Mouse (Mus musculus): ENCODE measurements around the gene Bud31. TPM values are rescaled to one million over a fixed set of nuclear protein-coding genes. Genes with fewer than 3 reads are reported as not detected.
"Not testable (repeated sequence)": the region's sequence is repeated elsewhere in the genome, so short reads cannot be mapped to it uniquely, and the experiment has no call there.

Gene Bud31
- total RNA-seq, 4 experiments from 2014 or later: 67.8 to 76.8 (median 73.0) TPM

GRCm38 (mm10) chr5:145126580-145126979, 13.6 kb upstream of the Bud31 start:
- no peak for DNase-seq (ENCODE audit: low spot score in 2 of 2)

- no peak for DNase-seq (ENCODE audit: low spot score in 2 of 2)
These were observed 11.0 kb upstream of the Bud31 start for GRCm38 (mm10) chr5:145129124-145129523.

- not testable (repeated sequence) for DNase-seq (ENCODE audit: low spot score in 2 of 2)
These were observed 10.4 kb upstream of the Bud31 start for GRCm38 (mm10) chr5:145129773-145130172.

- DNase-seq (ENCODE audit: low spot score in 2 of 2): peak; percentile 60 to 75
These were observed 10.0 kb upstream of the Bud31 start for GRCm38 (mm10) chr5:145130191-145130590.

- no peak for DNase-seq (ENCODE audit: low spot score in 2 of 2)
These were observed 9.2 kb upstream of the Bud31 start for GRCm38 (mm10) chr5:145130995-145131394.

GRCm38 (mm10) chr5:145133275-145133674, 6.9 kb upstream of the Bud31 start:
- not testable (repeated sequence) for DNase-seq (ENCODE audit: low spot score in 2 of 2)

DNA sequence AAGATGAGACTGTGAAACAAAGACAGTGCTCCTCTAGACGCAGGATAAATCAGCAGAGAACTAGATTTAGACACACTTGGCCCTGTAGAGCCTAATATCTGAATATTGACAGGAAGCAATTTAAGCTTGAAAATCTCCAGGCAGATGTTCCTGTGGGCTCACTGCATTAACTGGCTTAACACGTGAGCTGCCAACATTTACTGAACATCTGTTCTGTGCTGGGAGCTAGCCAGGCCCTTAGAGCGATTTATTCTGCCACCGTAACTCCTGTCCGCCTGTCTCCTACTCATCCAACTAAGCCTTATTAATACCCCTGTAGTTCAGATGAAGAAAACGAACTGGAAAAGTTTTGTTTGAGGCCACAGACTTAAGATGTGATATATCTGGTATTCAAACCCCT, 1.3 kb upstream of the Bud31 start:
- no peak for DNase-seq (ENCODE audit: low spot score in 2 of 2)

DNA sequence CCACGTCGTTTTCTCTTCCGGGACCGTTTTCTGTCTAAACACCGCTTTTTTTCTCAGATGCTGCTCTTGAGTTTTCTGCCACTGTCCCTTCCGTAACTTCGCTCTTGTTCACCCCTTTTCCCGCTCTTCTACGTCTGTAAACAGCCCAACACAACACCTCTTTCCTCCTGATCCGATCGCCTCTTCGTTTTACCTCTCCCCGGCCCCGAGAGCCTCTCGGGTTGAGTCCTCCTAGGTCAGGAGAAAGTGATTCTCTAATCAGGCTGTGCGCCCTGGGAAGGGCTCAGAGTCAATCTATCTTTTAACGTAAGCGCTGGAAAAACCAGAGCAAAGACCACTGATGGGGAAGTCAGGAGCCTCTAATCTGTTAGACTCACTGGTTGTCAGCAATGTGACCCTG, 449 bp downstream of the Bud31 start:
- DNase-seq (ENCODE audit: low spot score in 2 of 2): no peak

DNA sequence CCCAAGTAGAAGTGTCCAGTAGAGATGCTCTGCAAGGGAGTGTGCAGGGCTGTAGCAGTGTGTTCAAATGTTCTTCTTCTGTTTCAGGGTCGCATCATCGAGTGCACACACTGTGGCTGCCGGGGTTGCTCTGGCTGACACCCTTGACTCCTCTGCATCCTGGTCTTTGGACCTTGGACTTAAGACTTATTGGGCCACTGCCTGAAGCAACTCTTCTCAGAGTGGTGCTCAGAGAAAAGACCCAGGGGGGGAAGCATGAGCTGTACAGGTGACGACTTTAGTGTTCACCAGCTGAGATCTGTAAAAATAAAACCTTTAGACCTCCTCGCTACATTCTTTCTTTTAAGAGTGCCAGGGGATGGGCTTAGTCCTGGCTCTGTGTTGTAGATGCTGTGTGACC, 7.6 kb downstream of the Bud31 start:
- no peak for DNase-seq (ENCODE audit: low spot score in 2 of 2)

DNA sequence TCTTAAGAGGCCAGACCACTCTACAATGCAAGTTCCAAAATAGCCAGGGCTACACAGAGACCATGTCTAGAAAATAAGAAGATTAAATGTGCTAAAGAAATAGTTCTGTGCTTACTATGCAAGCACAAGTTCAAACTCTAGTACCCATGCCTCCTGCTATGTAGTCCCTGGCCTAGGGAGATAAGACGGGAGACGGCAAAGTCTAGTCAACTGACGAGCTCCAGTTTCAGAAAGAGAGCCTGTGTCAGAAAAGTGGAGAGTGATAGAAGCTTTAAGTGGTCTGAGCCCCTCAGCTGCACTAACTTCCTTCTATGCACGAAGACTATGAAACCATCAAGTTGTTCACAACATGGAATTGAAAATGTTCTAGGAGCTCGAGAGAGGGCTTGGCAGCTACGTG, 9.1 kb downstream of the Bud31 start:
- no peak for DNase-seq (ENCODE audit: low spot score in 2 of 2)

DNA sequence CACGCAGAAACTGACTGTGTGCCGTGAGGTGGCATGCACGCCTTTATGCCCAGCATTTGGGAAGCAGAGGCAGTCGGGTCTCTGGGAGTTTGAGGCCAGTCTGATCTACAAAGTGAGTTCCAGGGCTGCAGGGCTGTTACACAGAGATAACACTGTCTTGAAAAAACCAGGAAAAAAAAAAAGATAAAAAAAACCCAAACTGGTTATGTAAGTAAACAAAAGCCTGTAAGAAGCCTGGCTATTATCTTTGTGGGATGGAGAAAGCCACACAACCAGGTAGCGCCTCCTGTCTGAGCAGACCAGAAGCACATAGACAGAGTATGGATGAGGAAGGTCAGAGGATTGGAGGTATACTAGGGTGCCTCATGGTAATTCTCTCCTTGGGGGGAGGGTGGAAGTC, 12.5 kb downstream of the Bud31 start:
- DNase-seq (ENCODE audit: low spot score in 2 of 2): no peak

- DNase-seq (ENCODE audit: low spot score in 2 of 2): no peak
These were observed 21.2 kb downstream of the Bud31 start for GRCm38 (mm10) chr5:145161361-145161760.

DNA sequence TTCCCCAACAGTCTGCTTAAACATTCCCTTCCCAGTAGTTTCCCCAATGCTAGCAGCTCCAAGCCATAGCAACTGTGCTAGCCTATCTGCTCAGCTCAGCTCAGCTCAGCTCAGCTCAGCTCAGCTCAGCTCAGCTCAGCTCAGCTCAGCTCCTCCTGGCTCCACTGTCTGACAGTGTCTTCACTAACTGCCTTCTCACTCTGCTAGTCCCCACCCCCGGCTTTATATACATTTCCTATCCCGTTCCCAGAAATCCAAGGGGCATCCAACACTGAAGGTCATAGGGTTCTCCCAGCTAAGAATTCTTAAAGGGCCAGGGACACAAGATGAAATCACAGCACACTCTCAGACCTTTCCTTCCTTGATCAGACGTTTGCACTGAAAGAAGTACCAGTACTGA, 24.5 kb downstream of the Bud31 start:
- DNase-seq (ENCODE audit: low spot score in 2 of 2): no peak

DNA sequence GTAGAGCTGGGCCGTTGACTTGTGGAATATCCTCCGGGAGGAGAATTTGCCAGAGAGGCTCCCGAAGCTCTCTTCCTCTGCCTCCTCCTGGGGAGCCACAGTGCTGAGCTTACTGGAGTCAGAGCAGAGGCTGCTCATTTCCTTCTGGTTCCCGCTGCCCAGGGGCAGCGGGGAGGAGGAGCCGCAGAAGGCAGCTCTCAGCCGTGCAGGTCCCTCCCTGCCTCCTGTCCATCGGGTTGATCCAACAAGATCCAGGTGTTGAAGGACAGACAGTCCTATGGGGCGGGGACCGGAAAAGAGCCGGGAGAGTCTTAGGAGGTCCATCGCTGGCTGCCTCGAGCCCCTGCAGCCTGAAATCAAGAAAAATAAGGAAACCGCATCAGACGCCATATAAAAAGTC, 25.0 kb downstream of the Bud31 start:
- no peak for DNase-seq (ENCODE audit: low spot score in 2 of 2)

DNA sequence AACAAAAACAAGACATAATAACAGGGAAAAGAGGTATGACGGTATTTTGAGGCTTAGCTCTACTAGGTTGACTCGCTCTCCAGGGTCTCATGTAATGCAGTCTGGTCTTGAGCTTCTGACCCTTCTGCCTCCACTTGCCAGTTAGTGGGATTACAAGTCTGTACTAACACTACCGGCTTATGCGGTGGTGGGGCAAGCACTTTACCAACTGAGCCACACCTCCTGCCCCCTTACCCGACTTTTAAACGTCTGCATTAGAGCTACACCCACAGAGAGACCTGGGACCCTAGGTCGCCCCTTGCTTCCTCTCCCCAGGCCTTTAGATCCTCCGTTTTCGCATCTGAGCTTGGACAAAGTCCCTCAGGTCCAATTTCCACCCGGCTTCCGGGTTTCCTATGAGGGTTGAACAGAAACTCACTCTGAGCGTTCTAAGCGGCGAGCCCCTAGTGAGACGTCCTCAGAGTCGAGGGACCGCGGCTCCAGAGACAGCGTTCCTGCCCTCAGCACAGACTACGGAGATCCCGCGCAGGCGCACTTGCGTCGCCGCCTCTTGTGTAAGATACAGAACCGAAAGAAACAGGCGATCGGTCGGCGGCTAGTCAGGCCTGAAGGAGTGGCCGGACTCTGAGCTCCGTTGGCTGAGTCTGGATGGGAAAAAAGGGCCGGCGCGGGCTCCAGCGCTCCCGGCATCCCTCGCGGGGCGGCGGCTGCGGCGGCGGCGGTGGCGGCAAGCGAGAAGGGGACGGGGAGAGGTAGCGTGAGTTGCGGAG, 26.6 kb downstream of the Bud31 start, which contains the start of the genes Ptcd1 and Cpsf4:
Gene Ptcd1 (minus strand): TSS at position 573 of the 770 bp plus-strand sequence.
Gene Cpsf4 (plus strand): TSS at position 678 of the 770 bp plus-strand sequence.
- DNase-seq (ENCODE audit: low spot score in 2 of 2): peak; percentile 97 to 99

- DNase-seq (ENCODE audit: low spot score in 2 of 2): peak in 1 of 2 experiments; percentile 28
These were observed 27.1 kb downstream of the Bud31 start for GRCm38 (mm10) chr5:145167306-145167661.

DNA sequence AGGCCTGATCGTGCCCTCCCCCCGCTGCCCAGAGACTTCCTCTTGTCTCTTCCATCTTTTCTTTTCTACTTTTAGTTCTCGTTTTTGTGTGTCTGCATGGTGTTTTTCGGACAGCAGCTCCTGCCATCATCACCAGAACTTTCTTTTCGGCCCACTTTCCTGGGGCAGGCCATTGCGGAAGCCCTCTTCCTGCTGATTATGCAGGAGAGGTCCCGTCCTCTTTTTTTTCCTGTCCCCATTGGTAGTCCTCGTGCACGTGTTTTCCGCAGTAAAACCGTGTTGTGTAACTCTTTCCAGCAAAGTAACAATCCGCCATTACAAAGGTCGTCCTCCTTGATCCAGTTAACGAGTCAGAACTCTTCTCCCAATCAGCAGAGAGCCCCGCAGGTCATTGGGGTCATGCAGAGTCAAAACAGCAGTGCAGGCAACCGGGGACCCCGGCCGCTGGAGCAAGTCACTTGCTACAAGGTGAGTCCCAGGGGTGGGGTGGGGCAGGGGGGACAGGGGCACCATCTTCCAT, 38.4 kb downstream of the Bud31 start:
- DNase-seq (ENCODE audit: low spot score in 2 of 2): no peak

- DNase-seq (ENCODE audit: low spot score in 2 of 2): no peak
These were observed 45.1 kb downstream of the Bud31 start for GRCm38 (mm10) chr5:145185244-145185643.

DNA sequence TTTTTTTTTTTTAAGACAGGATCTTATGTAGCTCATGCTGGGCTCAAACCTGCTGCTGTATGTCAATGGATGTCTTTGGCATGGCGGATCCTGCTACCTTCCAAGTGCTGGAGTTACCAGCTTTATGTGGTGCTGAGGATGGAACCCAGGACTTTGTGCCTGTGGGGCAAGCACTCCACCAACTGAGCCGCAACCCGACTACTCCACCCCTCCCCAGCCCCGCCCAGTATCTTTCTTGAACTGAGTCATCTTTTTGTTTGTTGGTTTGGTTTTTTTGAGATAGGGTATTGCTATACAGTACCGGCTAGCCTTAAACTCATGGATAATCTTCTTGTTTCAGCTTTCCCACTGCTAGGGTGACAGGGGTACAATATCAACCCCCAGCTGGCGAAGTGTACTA, 49.3 kb downstream of the Bud31 start:
- no peak for DNase-seq (ENCODE audit: low spot score in 2 of 2)

- DNase-seq (ENCODE audit: low spot score in 2 of 2): no peak
These were observed 50.2 kb downstream of the Bud31 start for GRCm38 (mm10) chr5:145190373-145190772.

GRCm38 (mm10) chr5:145190875-145191798, 51.0 kb downstream of the Bud31 start:
- peak; percentile 85 to 89 for DNase-seq (ENCODE audit: low spot score in 2 of 2)

GRCm38 (mm10) chr5:145191962-145192361, 51.8 kb downstream of the Bud31 start, which contains the start of gene Atp5j2:
Gene Atp5j2 (minus strand): TSS chr5:145192062.
- no peak for DNase-seq (ENCODE audit: low spot score in 2 of 2)

All from layer of hippocampus, adult 8-10 months (tissue).